Mouse (Mus musculus): Measurements from ENCODE around the gene Tac2. TPM values are rescaled to one million over a fixed set of nuclear protein-coding genes. Genes with fewer than 3 reads are reported as not detected.

The Tac2 gene
- 8.9 and 24.6 TPM in 2 replicates for polyA plus RNA-seq (2016; fragmentation: Nextera tagmentation; extraction: Ambion mirVana)

GRCm38 (mm10) chr10:127724178-127724577 is at the start of gene Tac2:
TSS of gene Tac2 (plus strand) at chr10:127724478.
- Histone ChIP-seq H3K4me3 (no peak within 1 kb of the TSS), H3K9me3 (no peaks in the 10 kb centered on the region), H3K36me3 (no peaks in the 10 kb centered on the region), H3K27me3 (ENCODE audit: insufficient read depth, poor library complexity, severe bottlenecking) (peaks cover 74% of the 10 kb centered on the region), H3K4me1 (peaks cover 47% of the 10 kb centered on the region), H3K27ac (no peak within 1 kb of the TSS)
- WGBS, result 72% methylated on average over 3 of the region's 3 CpGs
- DNase-seq (ENCODE audit: low spot score), result no peak

- DNase-seq (ENCODE audit: low spot score), result peak; percentile 87
- no peak overlapping the region for H3K4me3 ChIP-seq
- no peak overlapping the region for H3K27ac ChIP-seq
- no peaks in the 10 kb centered on the region for H3K9me3 ChIP-seq
- H3K27me3 ChIP-seq (ENCODE audit: insufficient read depth, poor library complexity, severe bottlenecking), result no peaks in the 10 kb centered on the region
- WGBS, result 85% methylated on average over 8 of the region's 8 CpGs
- peaks cover 6% of the 10 kb centered on the region; the same call in 1 of the 2 replicates for H3K4me1 ChIP-seq
- H3K36me3 ChIP-seq, result no peaks in the 10 kb centered on the region
Observed at GRCm38 (mm10) chr10:127674794-127675522, 49.3 kb upstream of the Tac2 start.

- H3K36me3 ChIP-seq, result no peaks in the 10 kb centered on the region
Observed at GRCm38 (mm10) chr10:127675859-127676398, 48.3 kb upstream of the Tac2 start.

GRCm38 (mm10) chr10:127676691-127677548 is 47.4 kb upstream of the Tac2 start:
- WGBS, result under 1% methylated on average over 71 of the region's 71 CpGs
- Histone ChIP-seq H3K36me3 (no peaks in the 10 kb centered on the region), H3K9me3 (no peaks in the 10 kb centered on the region), H3K27ac (peak overlapping the region; percentile 85), H3K4me3 (peak overlapping the region; percentile 73), H3K4me1 (peaks cover 6% of the 10 kb centered on the region; the same call in 1 of the 2 replicates), H3K27me3 (ENCODE audit: insufficient read depth, poor library complexity, severe bottlenecking) (no peaks in the 10 kb centered on the region)
- DNase-seq (ENCODE audit: low spot score), result peak; percentile 99

More at GRCm38 (mm10) chr10:127675859-127676398, 48.3 kb upstream of the Tac2 start:
- no peak for DNase-seq (ENCODE audit: low spot score)
- Histone ChIP-seq H3K27me3 (ENCODE audit: insufficient read depth, poor library complexity, severe bottlenecking) (no peaks in the 10 kb centered on the region), H3K4me3 (peak overlapping the region; percentile 73; the same call in 1 of the 2 replicates), H3K27ac (peak overlapping the region; percentile 72; the same call in 1 of the 2 replicates), H3K4me1 (peaks cover 6% of the 10 kb centered on the region; the same call in 1 of the 2 replicates), H3K9me3 (no peaks in the 10 kb centered on the region)
- WGBS, result 44% methylated on average over 5 of the region's 5 CpGs

- peak overlapping the region; percentile 85 for H3K27ac ChIP-seq
Observed at GRCm38 (mm10) chr10:127677591-127678336, 46.5 kb upstream of the Tac2 start.

GRCm38 (mm10) chr10:127679208-127679607 is 45.1 kb upstream of the Tac2 start:
- no peak overlapping the region for H3K27ac ChIP-seq
- DNase-seq (ENCODE audit: low spot score), result no peak
- peaks cover 6% of the 10 kb centered on the region; the same call in 1 of the 2 replicates for H3K4me1 ChIP-seq
- WGBS, result 85% methylated on average over 1 of the region's 1 CpGs
- no peaks in the 10 kb centered on the region for H3K36me3 ChIP-seq
- H3K9me3 ChIP-seq, result no peaks in the 10 kb centered on the region
- no peaks in the 10 kb centered on the region for H3K27me3 ChIP-seq (ENCODE audit: insufficient read depth, poor library complexity, severe bottlenecking)
- no peak overlapping the region for H3K4me3 ChIP-seq

More at GRCm38 (mm10) chr10:127677591-127678336, 46.5 kb upstream of the Tac2 start:
- H3K4me3 ChIP-seq, result peak overlapping the region; percentile 73
- no peaks in the 10 kb centered on the region for H3K27me3 ChIP-seq (ENCODE audit: insufficient read depth, poor library complexity, severe bottlenecking)
- peaks cover 6% of the 10 kb centered on the region; the same call in 1 of the 2 replicates for H3K4me1 ChIP-seq
- no peaks in the 10 kb centered on the region for H3K9me3 ChIP-seq
- DNase-seq (ENCODE audit: low spot score), result peak; percentile 87
- no peaks in the 10 kb centered on the region for H3K36me3 ChIP-seq
- WGBS, result 11% methylated on average over 14 of the region's 14 CpGs

- WGBS, result 90% methylated on average over 3 of the region's 3 CpGs
- H3K27me3 ChIP-seq (ENCODE audit: insufficient read depth, poor library complexity, severe bottlenecking), result no peaks in the 10 kb centered on the region
- DNase-seq (ENCODE audit: low spot score), result no peak
Observed at GRCm38 (mm10) chr10:127679881-127680280, 44.4 kb upstream of the Tac2 start.

GRCm38 (mm10) chr10:127682886-127683285 is 41.4 kb upstream of the Tac2 start:
- Histone ChIP-seq H3K27ac (no peak overlapping the region), H3K4me1 (no peaks in the 10 kb centered on the region)
- 86% methylated on average over 6 of the region's 6 CpGs for WGBS

More at GRCm38 (mm10) chr10:127679881-127680280, 44.4 kb upstream of the Tac2 start:
- Histone ChIP-seq H3K4me3 (no peak overlapping the region), H3K36me3 (no peaks in the 10 kb centered on the region), H3K27ac (no peak overlapping the region), H3K4me1 (peaks cover 6% of the 10 kb centered on the region; the same call in 1 of the 2 replicates), H3K9me3 (no peaks in the 10 kb centered on the region)

GRCm38 (mm10) chr10:127691053-127691452 is 33.2 kb upstream of the Tac2 start:
- peaks cover 35% of the 10 kb centered on the region for H3K36me3 ChIP-seq

More at GRCm38 (mm10) chr10:127682886-127683285, 41.4 kb upstream of the Tac2 start:
- DNase-seq (ENCODE audit: low spot score), result no peak
- H3K9me3 ChIP-seq, result no peaks in the 10 kb centered on the region
- H3K36me3 ChIP-seq, result no peaks in the 10 kb centered on the region
- no peak overlapping the region for H3K4me3 ChIP-seq
- no peaks in the 10 kb centered on the region for H3K27me3 ChIP-seq (ENCODE audit: insufficient read depth, poor library complexity, severe bottlenecking)

GRCm38 (mm10) chr10:127694636-127695035 is 29.6 kb upstream of the Tac2 start:
- no peaks in the 10 kb centered on the region for H3K4me1 ChIP-seq
- H3K27me3 ChIP-seq (ENCODE audit: insufficient read depth, poor library complexity, severe bottlenecking), result no peaks in the 10 kb centered on the region
- 61% methylated on average over 2 of the region's 2 CpGs for WGBS
- no peak overlapping the region for H3K27ac ChIP-seq
- H3K9me3 ChIP-seq, result no peaks in the 10 kb centered on the region
- no peak for DNase-seq (ENCODE audit: low spot score)
- peaks cover 52% of the 10 kb centered on the region for H3K36me3 ChIP-seq
- no peak overlapping the region for H3K4me3 ChIP-seq

More at GRCm38 (mm10) chr10:127691053-127691452, 33.2 kb upstream of the Tac2 start:
- Histone ChIP-seq H3K4me1 (no peaks in the 10 kb centered on the region), H3K9me3 (no peaks in the 10 kb centered on the region), H3K4me3 (no peak overlapping the region), H3K27me3 (ENCODE audit: insufficient read depth, poor library complexity, severe bottlenecking) (no peaks in the 10 kb centered on the region), H3K27ac (no peak overlapping the region)
- 28% methylated on average over 1 of the region's 1 CpGs for WGBS
- DNase-seq (ENCODE audit: low spot score), result no peak

- DNase-seq (ENCODE audit: low spot score), result no peak
- Histone ChIP-seq H3K27me3 (ENCODE audit: insufficient read depth, poor library complexity, severe bottlenecking) (no peaks in the 10 kb centered on the region), H3K9me3 (no peaks in the 10 kb centered on the region), H3K4me1 (no peaks in the 10 kb centered on the region), H3K4me3 (no peak overlapping the region), H3K36me3 (peaks cover 47% of the 10 kb centered on the region), H3K27ac (no peak overlapping the region)
- WGBS, result 90% methylated on average over 7 of the region's 7 CpGs
Observed at GRCm38 (mm10) chr10:127695775-127696174, 28.5 kb upstream of the Tac2 start.

- Histone ChIP-seq H3K4me3 (no peak overlapping the region), H3K9me3 (no peaks in the 10 kb centered on the region), H3K36me3 (peaks cover 31% of the 10 kb centered on the region; the same call in 1 of the 2 replicates), H3K27ac (no peak overlapping the region), H3K4me1 (no peaks in the 10 kb centered on the region), H3K27me3 (ENCODE audit: insufficient read depth, poor library complexity, severe bottlenecking) (no peaks in the 10 kb centered on the region)
- whole genome bisulfite sequencing, result 89% methylated on average over 7 of the region's 7 CpGs
- no peak for DNase-seq (ENCODE audit: low spot score)
Observed at GRCm38 (mm10) chr10:127698966-127699365, 25.3 kb upstream of the Tac2 start.
